Mouse (Mus musculus): ENCODE measurements at regions not wholly inside any gene's neighbourhood (a gene's known extent, or its start where the extent isn't known, plus 50 kb on each side); places are given as distances from the start of the nearest gene placed in this dataset.

DNA sequence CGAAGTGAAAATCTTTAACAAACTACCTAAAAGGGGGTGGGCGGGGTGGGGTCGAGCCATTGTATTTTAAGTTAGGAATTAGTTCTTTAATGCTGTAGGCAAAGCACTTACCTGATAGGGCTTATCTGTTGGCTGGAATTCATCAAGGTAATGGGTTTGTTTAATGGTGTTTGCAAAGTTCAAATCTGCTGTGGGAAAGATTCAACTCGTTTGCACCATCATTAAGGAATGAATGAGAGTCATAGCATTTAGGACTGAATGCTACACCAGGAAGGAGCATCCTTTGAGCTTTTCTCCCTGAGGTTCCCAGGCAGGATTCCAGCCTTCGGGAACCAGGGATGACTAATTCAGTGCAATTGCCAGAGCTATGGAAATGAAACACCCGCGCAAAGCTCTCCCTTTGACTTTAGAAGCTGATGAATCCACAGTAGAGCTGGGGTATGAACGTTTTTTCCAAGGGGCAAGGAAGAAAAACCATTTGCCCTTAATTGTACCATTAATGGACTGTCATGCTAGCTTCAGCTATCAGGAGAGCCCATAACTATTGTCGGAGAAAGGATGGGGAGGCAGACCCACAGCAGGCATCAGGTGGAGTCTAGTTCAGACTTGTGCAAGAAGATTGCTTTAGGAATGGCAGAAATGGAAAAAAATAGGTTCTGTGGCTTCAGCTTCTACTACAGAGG is 57.3 kb upstream of the Cpm start:
- peak overlapping the region; percentile 35 for H3K4me3 ChIP-seq
- no peaks in the 10 kb centered on the region for H3K36me3 ChIP-seq
- ATAC-seq (ENCODE audit: insufficient number of reproducible peaks, low FRiP score, low TSS enrichment, low read depth): no peak
- H3K4me1 ChIP-seq: peaks cover 20% of the 10 kb centered on the region
- no peak overlapping the region for H3K9ac ChIP-seq
- 0 out of 2 replicates have a peak overlapping the region, but pooled peaks have one; percentile 55 for H3K27ac ChIP-seq
- no peaks in the 10 kb centered on the region for H3K9me3 ChIP-seq
- H3K4me2 ChIP-seq: peak overlapping the region; percentile 66
- WGBS: 10% methylated on average over 9 of the region's 9 CpGs
- H3K27me3 ChIP-seq: 0 out of 2 replicates have a peak, but pooled peaks cover 3% of the 10 kb centered on the region

DNA sequence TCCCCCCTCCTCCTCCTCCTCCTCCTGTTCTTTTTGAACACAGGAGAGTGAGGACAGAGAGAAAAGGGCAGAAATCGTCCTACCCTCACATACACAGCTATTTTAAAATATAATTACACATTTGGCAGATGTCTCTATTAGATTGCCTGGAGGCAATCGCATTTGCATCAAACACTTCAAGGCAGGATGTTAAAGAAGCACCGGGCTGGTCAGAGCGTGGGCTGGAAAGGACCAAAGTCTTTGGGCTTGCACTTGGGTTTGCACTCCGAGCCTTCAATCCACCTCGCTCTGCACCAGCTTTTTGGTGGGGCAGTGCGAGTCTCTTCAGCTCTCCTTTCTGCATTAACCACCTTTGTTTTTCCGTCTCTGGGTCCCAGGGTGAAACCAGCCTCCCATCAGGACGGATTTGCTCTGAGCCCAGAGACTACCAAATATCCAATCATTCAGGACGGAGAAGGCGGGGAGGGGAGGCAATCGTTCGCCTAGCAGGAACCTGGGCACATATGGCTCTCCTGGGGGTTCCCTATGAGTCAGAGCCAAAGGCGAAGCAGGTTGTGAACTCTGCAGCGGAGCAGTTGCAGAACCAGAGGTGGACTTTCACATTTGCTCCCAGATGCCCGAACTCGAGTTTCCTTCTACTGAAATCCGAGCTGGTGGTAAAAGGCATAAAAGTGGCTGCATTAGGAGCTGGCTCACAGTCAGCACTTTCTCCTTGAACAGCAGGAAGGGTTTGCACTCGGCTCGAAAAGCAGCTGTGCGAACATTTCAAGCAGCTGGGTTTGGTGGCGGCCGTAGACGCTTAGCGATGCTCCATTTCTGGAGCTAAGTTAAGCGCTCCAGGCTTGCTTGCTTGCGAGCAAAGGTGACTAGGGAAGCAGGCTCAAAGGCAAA is 58.1 kb upstream of the Cpm start:
- peak; percentile 71 for ATAC-seq (ENCODE audit: insufficient number of reproducible peaks, low FRiP score, low TSS enrichment, low read depth)
- peak overlapping the region; percentile 66 for H3K4me2 ChIP-seq
- H3K4me1 ChIP-seq: peaks cover 20% of the 10 kb centered on the region
- H3K27me3 ChIP-seq: 0 out of 2 replicates have a peak, but pooled peaks cover 3% of the 10 kb centered on the region
- WGBS: under 1% methylated on average over 27 of the region's 27 CpGs
- peak overlapping the region; percentile 55; the same call in 1 of the 2 replicates for H3K27ac ChIP-seq
- no peaks in the 10 kb centered on the region for H3K36me3 ChIP-seq
- H3K9ac ChIP-seq: no peak overlapping the region
- peak overlapping the region; percentile 35 for H3K4me3 ChIP-seq
- H3K9me3 ChIP-seq: no peaks in the 10 kb centered on the region

DNA sequence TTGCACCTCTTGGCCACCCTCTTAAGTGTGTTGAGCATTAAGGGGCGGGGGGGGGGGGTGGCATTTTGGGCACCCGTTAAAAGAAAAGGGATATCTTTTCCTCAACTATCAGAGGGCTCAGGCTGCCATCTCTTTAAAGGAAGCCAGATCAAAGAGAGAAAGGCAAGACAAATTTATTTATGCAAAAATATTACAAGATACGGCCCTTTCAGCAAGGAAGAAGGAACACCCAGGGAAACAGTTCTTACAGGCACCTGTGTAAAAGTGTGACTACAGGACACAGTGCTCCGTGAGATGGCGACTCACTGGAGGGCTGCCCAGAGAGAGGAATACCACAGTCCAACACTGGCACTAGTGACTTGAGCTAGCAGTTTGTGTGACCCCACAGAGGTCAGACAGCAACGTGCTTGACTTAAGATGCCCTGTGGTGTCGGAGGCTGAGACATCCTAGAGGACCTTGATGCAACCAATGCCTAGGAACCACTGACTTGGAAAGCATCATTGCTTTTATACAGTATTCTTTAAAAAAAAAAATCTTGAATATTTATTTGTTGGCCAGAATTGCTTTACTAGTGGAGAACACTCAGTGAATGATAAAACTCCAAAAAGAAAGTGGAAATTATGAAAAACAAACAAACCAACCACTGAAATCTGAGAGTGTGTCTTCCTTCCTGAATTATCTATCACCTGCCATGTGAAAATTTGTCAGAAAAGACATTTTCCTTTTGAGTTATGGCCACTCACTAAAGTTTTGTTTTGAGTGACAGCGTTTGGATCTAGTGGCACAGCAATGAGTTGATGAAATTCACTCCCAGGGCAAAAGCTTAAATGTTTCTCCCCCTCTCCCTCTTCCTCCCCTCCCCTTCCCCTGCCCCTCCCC is 59.0 kb upstream of the Cpm start:
- ATAC-seq (ENCODE audit: insufficient number of reproducible peaks, low FRiP score, low TSS enrichment, low read depth): no peak
- 53% methylated on average over 8 of the region's 8 CpGs for WGBS
- H3K27me3 ChIP-seq: 0 out of 2 replicates have a peak, but pooled peaks cover 3% of the 10 kb centered on the region
- no peak overlapping the region for H3K4me3 ChIP-seq
- no peak overlapping the region for H3K9ac ChIP-seq
- no peak overlapping the region for H3K27ac ChIP-seq
- no peaks in the 10 kb centered on the region for H3K9me3 ChIP-seq
- H3K4me2 ChIP-seq: no peak overlapping the region; the same call in 1 of the 2 replicates
- H3K4me1 ChIP-seq: peaks cover 20% of the 10 kb centered on the region
- H3K36me3 ChIP-seq: no peaks in the 10 kb centered on the region

DNA sequence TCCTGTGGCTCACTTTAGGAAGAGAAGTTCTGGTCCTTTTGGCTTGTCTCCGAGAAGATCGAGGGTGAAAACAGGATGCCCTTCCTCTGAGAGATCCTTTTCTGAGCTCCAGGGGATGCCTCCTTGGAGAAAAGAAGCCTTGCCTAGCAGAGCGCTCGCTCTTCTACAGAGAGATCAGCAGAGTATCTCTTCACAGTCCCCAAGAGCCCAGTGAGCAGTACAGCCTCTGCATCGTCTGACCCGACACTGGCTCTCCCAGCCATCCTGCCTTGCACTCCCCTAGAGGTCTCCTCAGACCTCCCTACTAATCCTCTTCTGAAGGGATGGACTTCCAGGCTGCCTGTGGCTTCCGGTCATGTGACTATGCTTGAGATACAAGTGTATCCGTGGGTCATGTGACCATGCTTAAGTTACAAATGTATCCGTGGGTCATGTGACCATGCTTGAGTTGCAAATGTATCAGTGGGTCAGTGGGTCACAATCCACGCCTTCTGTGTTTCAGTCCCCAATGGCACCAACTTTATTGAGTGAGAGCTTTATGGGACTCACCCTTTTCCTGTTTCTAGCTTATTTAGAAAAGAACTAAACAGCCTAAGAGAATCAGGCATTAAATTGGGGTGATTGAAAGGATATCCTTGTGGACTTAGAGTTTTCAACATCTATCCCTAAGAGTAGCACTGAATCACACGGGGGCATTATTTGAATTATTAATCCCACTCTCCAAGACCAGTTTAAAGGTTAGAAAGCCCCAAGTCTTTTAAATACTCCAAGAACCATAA is 59.8 kb upstream of the Cpm start:
- Histone ChIP-seq H3K27ac (no peak overlapping the region), H3K27me3 (0 out of 2 replicates have a peak, but pooled peaks cover 3% of the 10 kb centered on the region), H3K4me2 (no peak overlapping the region), H3K4me3 (no peak overlapping the region), H3K36me3 (no peaks in the 10 kb centered on the region), H3K9ac (no peak overlapping the region), H3K4me1 (peaks cover 20% of the 10 kb centered on the region), H3K9me3 (no peaks in the 10 kb centered on the region)
- 64% methylated on average over 11 of the region's 11 CpGs for WGBS
- ATAC-seq (ENCODE audit: insufficient number of reproducible peaks, low FRiP score, low TSS enrichment, low read depth): no peak

DNA sequence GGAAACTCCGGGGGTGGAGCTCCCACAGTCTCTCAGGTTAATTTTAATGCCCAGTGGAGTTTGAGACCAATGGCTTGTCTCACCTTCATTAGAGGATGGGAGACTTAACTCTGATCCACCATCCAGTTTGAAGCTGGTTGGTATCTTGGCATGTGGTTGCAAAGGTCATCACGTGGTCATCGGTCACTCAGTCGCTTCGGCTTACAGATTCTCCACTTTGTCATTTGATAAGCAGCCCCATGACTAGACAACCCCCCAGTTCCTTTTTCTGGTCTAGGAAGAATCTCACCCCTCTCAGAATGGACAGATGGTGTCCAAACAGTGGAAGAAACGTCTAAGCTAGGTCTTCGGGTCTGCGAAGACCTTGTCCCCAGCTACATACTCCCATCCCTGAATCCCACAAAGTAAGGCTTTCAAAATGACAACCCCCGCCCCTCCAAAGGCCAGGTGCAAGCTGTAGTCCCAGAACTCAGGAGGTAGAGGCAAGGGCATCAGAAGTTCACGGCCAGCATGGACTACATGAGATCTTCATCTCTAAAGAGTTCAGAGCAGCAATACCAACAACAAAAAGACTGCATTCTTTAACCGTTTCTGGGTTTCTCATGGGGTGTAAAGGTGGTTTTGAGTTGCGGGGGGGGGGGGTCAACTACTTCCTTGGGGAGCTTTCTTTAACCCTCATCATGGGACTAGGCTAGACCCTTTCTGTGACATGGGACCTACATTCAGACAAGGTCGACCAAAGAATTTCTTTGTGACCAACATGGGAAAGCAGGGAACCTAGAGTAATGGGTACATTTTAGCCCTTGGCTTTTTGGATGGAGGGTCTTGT is 60.6 kb upstream of the Cpm start:
- Histone ChIP-seq H3K9me3 (no peaks in the 10 kb centered on the region), H3K4me3 (no peak overlapping the region), H3K36me3 (no peaks in the 10 kb centered on the region), H3K4me1 (peaks cover 20% of the 10 kb centered on the region), H3K27me3 (0 out of 2 replicates have a peak, but pooled peaks cover 3% of the 10 kb centered on the region), H3K4me2 (no peak overlapping the region), H3K9ac (no peak overlapping the region), H3K27ac (no peak overlapping the region)
- ATAC-seq (ENCODE audit: insufficient number of reproducible peaks, low FRiP score, low TSS enrichment, low read depth): no peak
- 92% methylated on average over 13 of the region's 13 CpGs for WGBS

DNA sequence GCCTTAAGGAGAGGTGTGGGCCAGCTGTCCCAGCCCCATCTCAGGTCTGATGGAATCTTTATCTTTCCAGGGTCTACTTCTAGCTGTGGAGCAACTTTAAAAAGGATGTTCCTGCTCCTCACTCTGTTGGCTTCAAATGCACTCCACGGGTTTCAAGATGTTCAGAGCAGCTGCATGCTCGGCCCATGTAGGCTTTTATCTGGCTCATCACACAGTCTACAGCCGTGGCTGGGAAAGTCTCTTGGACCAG is 61.2 kb upstream of the Cpm start:
- Histone ChIP-seq H3K4me3 (no peak overlapping the region), H3K9ac (no peak overlapping the region), H3K9me3 (no peaks in the 10 kb centered on the region), H3K36me3 (no peaks in the 10 kb centered on the region), H3K4me1 (peaks cover 20% of the 10 kb centered on the region), H3K4me2 (no peak overlapping the region), H3K27me3 (0 out of 2 replicates have a peak, but pooled peaks cover 3% of the 10 kb centered on the region), H3K27ac (no peak overlapping the region)
- 89% methylated on average over 3 of the region's 3 CpGs for WGBS
- ATAC-seq (ENCODE audit: insufficient number of reproducible peaks, low FRiP score, low TSS enrichment, low read depth): no peak

DNA sequence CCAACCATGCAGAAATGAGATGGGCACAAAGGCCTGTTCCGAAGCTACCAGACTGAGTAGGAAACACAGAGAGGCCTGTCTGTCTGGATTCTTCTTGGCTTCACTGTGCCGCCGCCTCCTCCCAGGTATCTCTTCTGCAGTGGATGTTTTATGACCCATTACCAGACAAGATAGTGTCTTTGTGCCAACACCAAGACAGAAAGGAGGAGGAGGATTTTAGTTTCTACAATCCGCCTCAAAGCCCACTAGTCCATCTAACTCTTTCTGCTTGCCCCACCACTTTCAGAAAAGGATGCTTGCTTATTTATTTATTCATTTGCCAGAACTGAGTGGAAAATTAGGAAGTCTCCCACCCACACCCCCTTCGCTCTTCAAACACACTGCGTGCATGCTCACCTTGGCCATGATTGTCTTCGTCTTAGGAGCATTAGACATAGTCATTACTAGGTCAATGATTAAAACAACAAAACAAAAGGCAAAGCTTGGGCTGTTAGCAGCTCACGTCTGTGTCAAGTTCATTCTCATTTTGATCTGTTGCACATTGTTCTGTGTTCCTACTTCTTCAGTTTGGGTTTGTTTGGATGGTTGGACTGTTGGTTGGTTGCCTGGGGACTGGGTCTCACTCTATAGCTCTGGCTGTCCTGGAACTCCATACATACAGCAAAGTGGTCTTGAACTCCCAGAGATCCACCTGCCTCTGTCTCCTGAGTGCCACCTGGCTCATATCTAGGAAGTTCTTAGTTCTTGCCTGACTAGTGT is 61.7 kb upstream of the Cpm start:
- ATAC-seq (ENCODE audit: insufficient number of reproducible peaks, low FRiP score, low TSS enrichment, low read depth): no peak
- 0 out of 2 replicates have a peak, but pooled peaks cover 3% of the 10 kb centered on the region for H3K27me3 ChIP-seq
- H3K9ac ChIP-seq: no peak overlapping the region
- no peaks in the 10 kb centered on the region for H3K36me3 ChIP-seq
- H3K4me2 ChIP-seq: no peak overlapping the region
- H3K9me3 ChIP-seq: no peaks in the 10 kb centered on the region
- H3K27ac ChIP-seq: no peak overlapping the region
- no peak overlapping the region for H3K4me3 ChIP-seq
- peaks cover 20% of the 10 kb centered on the region for H3K4me1 ChIP-seq
- 92% methylated on average over 8 of the region's 8 CpGs for WGBS

DNA sequence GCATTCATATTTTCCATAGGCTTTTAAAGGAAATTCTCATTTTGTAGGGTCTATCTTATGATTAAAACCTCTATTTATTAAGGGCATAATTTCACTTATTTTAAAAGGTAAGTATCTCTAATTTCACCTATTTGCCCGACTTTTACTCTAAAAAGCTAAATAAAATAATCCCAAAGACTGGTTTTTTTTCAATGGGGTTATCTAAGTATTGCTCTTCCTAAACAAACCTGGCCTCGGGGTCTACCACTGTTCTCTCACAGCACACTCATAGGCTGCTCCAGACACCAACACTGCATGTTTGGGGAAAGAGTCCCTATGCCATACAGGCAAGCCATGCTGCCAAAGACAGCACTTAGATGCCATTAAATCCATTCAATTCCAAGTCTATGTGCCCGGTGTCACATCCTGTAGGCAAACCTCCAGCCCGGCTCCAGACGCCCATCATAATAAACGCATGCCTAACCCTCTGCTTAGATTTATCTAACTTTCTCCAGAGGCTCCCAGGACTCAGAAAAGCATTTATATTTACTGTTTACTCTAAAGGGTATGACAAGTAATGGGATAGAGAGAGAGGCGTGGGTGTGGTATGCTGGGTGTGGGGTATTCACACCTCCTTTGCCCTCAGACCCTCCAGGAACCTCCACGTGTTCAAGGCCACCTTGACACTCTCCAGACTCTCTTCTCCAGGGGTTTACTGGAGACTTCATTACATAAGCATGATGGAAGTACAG is 62.5 kb upstream of the Cpm start:
- H3K36me3 ChIP-seq: no peaks in the 10 kb centered on the region
- no peak overlapping the region for H3K9ac ChIP-seq
- H3K4me1 ChIP-seq: peaks cover 12% of the 10 kb centered on the region
- no peak overlapping the region for H3K4me3 ChIP-seq
- no peak for ATAC-seq (ENCODE audit: insufficient number of reproducible peaks, low FRiP score, low TSS enrichment, low read depth)
- WGBS: 85% methylated on average over 8 of the region's 8 CpGs
- no peak overlapping the region for H3K4me2 ChIP-seq
- H3K27ac ChIP-seq: no peak overlapping the region
- no peaks in the 10 kb centered on the region for H3K27me3 ChIP-seq
- H3K9me3 ChIP-seq: no peaks in the 10 kb centered on the region

DNA sequence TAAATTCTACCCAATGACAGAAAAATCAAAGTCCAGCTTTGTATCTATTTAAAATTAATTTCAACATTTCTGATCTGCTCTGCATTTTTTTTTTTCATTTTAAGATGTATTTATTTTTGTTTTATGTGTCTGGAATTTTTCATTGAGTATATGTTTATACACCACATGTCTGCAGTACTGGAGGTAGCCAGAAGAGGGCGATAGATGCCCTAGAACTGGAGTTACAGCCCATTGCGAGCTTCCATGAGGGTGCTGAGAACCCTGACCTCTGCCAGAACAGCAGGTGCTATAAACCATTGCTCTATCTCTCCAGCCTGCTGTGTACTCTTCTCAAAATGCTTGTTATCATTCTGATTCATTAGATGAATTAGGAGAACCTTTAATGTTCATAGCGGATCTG is 63.1 kb upstream of the Cpm start:
- 85% methylated on average over 3 of the region's 3 CpGs for WGBS
- ATAC-seq (ENCODE audit: insufficient number of reproducible peaks, low FRiP score, low TSS enrichment, low read depth): no peak
- peaks cover 6% of the 10 kb centered on the region for H3K4me1 ChIP-seq

More for the DNA sequence above, 63.1 kb upstream of the Cpm start:
- Histone ChIP-seq H3K27me3 (no peaks in the 10 kb centered on the region), H3K36me3 (no peaks in the 10 kb centered on the region), H3K4me3 (no peak overlapping the region), H3K27ac (no peak overlapping the region), H3K9me3 (no peaks in the 10 kb centered on the region), H3K4me2 (no peak overlapping the region), H3K9ac (no peak overlapping the region)
